ENCODE assay signal across 8 mouse cellular contexts in genomic region chr4:156255078-156255839, GRCm38 (mm10). TPM values are rescaled to one million over a fixed set of nuclear protein-coding genes. Genes with fewer than 3 reads are reported as not detected.
DNase-seq lines count a peak whose midpoint lies in the region; ATAC-seq lines count a peak whose summit lies in the region.

Gene Samd11, minus strand, starts transcription at chr4:156255657.

- peak within 1 kb of the TSS; percentile 19 for H3K4me3 ChIP-seq in lung, embryonic 15.5 days
- peak within 1 kb of the TSS; percentile 30; the same call in 1 of the 2 replicates for H3K4me3 ChIP-seq in forebrain, embryonic 10.5 days

- WGBS in lung, embryonic 15.5 days, result 6% methylated on average over 26 of the region's 26 CpGs
- WGBS in forebrain, embryonic 10.5 days, result 3% methylated on average over 26 of the region's 26 CpGs

- no peak within 1 kb of the TSS for H3K27ac ChIP-seq in lung, embryonic 15.5 days
- H3K27ac ChIP-seq in forebrain, embryonic 10.5 days, result no peak within 1 kb of the TSS

- H3K4me1 ChIP-seq in lung, embryonic 15.5 days, result peaks cover 14% of the 10 kb centered on the region
- H3K4me1 ChIP-seq in forebrain, embryonic 10.5 days, result peaks cover 23% of the 10 kb centered on the region

- no peaks in the 10 kb centered on the region for H3K9me3 ChIP-seq in lung, embryonic 15.5 days
- no peaks in the 10 kb centered on the region for H3K9me3 ChIP-seq in forebrain, embryonic 10.5 days

- H3K27me3 ChIP-seq in lung, embryonic 15.5 days, result peaks cover 36% of the 10 kb centered on the region
- H3K27me3 ChIP-seq in forebrain, embryonic 10.5 days (ENCODE audit: poor library complexity, severe bottlenecking), result peaks cover 45% of the 10 kb centered on the region

- no peak for DNase-seq in lung, adult 18-20 months
- no peak for DNase-seq in forebrain, embryonic 10.5 days (ENCODE audit: extremely low spot score, low spot score)
- peak; percentile 67 for DNase-seq in liver
- peak; percentile 89 for DNase-seq in retina, adult 2 months (ENCODE audit: low read depth, low spot score)
- DNase-seq in ovary, adult 18-20 months (ENCODE audit: low spot score), result no peak
- DNase-seq in urinary bladder, adult 18-20 months (ENCODE audit: low spot score in 2 of 2), result no peak
- DNase-seq in right cerebral cortex, adult 18-20 months, result no peak

- peak within 1 kb of the TSS; percentile 30 for H3K4me2 ChIP-seq in lung, embryonic 15.5 days

- no peak within 1 kb of the TSS for H3K9ac ChIP-seq in lung, embryonic 15.5 days

- ATAC-seq in lung, embryonic 15.5 days (ENCODE audit: borderline replicate concordance, extremely low read depth, low FRiP score, low TSS enrichment), result peak; percentile 58

- no peaks in the 10 kb centered on the region for H3K36me3 ChIP-seq in lung, embryonic 15.5 days
- H3K36me3 ChIP-seq in forebrain, embryonic 10.5 days (replicated peaks), result no peaks in the 10 kb centered on the region

RNA-seq across cellular contexts. Expression of gene Samd11, which starts in this region (rescaled TPM):
- 0.30 and 0.34 TPM in 2 replicates for polyA plus RNA-seq in lung, embryonic 15.5 days (2015; fragmentation: Nextera tagmentation; extraction: Ambion mirVana)
- 0.42 and 0.78 TPM in 2 replicates for polyA plus RNA-seq in forebrain, embryonic 10.5 days (2016; fragmentation: Nextera tagmentation; extraction: Ambion mirVana)

Comparison
In these comparisons a context has a peak if more than half of its experiments do, and no peak if none do; other contexts are left out.
1. Peak in ATAC-seq, H3K4me3 ChIP-seq and H3K4me2 ChIP-seq in lung, embryonic 15.5 days; RNA of the gene not detected or under 1 TPM.
2. DNase-seq: peak in liver (single experiment) and retina, adult 2 months (single experiment); none in lung, adult 18-20 months (0 of 2), forebrain, embryonic 10.5 days (single experiment), ovary, adult 18-20 months (single experiment), urinary bladder, adult 18-20 months (0 of 2) and right cerebral cortex, adult 18-20 months (single experiment).